Mouse (Mus musculus) natural killer cell, adult 2 months (primary cell): ENCODE data around the gene Ankrd13b.

Experiments
- DNase-seq, 2 experiments: peaks; one replicate each; pipeline ENCODE4 v3.0.0; 2022; ENCODE audit warnings: low spot score in 2 of 2

Ankrd13b gene

DNA sequence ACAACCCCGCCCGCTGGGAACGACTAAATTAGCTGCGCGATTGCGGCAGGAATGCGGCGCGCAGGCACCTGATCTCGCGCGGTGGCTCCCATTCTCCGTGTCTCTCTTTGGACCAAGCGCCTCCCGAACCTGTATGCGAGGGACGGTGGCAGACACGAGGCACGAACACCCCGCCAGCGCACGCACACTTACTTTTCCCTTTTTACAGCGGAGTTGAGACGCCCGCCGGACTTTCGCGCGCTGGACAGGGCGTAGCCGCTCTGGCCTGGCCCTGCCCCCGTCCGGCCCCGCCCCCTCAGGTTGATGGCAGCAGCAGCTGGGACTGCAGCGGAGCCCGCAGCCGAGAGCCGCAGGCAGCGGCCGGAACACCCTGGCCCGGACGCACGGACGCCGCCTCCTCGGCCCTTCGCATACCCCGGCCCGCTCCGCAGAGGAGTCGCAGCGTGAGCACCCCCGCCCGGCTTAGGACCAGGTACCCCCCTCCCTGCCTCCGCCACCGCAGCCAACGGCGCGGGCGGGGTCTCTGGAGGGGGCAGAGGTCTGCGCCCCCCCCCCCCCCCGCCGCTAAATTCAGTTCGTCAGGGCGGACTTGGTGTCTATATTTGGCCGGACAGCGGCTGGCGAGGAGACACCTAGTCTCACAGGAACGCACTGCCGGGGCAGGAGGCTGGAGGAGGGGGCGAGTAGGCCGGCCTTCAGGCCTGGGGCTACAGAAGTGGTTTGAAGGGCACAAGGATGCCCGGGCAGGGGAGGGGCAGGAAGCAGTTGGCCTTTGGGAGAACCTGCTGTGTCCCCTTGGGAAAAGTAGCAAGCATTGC lies 27.0 kb downstream of the Ankrd13b start, which contains the start of gene Coro6:
Gene Coro6 (plus strand): TSS at position 129 of the 818 bp plus-strand sequence.
- peak; percentile 58 to 66 for DNase-seq

DNA sequence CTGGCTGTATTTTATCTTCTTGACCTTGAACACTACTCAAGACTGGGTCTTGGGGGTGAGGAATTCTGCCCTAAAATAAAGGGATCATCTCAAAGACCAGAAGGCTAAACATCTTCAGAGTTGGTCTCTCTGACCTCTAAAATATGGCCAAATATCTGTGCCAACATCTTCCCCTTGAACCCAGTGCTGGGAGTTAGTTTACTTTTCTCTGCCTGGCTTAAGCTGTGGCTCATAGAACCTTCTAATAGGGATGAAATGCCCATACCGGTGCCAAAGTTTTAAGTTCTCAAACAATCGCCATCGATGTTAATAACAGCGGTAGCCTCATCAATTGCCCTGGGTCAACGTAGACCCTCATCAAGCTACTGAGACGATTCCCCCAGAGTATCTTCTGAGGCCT lies 27.6 kb downstream of the Ankrd13b start:
- no peak for DNase-seq

DNA sequence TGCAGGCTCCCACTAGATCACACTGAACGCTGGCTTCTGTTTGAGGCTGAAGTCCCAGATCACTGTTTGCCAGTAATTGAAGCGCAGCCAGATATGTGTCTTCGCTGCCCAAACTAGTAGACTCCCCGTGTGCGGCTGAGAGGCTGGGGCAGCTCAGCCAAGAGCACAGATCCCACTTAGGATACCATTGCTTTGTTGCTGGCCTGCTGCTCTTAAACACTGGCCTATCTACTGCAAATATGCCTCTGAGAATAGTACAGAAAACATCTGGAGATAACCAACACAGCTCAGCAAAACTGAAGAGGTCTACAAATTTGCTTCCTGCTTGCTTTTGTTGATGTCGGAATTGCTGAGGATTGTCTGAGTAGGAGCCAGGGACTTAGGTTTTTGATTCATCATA lies 32.6 kb downstream of the Ankrd13b start:
- no peak for DNase-seq

DNA sequence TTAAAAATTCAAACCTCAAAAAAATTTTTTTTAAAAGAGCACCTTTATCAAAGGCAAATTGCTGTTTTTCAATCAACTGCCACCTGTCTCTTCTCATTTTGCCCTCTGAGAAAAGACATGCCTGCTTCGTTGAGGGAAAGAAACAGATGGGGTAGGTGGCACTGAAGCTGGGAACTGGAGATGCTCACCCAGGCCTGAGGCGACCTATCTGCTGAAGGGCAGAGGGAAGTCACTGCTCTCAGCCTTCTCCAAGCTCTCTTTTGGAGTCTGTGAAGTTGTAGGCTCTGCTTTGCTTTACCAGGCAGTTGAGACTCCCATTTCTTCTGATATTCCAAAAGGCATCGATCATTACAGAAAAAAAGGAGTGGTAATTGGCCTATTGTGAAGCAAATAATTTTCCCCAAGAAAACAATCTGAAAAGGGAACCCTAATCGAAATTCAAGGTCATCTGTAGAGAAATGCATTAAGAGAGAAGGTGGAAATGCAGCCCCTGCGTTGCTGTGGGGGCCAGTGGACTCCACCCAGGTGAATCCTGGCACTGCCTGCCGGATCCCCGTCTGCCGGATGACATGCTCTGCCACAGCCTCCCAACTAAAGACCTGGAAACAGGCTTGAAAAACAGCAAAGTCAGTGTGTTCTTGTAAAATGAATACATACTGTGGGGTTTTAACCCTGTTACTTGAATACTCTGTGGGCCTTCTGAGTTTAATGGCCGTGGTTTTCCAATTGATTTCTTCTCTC lies 33.5 kb downstream of the Ankrd13b start:
- no peak for DNase-seq

DNA sequence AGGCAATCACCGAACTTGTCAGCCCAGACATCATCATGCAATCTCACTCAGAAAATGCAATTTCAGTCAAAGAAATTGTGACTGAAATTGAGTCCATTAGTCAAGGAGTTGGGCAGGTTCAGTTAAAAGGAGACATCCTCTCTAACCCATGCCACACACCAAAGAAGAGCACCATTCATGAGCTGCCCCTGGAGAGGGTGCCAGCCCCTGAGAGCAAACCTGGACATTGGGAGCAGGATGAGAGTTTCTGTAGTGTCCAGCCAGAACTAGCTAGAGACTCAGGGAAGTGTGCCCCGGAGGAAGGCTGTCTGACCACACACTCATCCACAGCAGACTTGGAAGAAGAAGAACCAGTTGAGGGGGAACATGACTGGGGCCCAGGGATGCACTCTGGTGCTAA lies 36.1 kb downstream of the Ankrd13b start:
- no peak for DNase-seq

DNA sequence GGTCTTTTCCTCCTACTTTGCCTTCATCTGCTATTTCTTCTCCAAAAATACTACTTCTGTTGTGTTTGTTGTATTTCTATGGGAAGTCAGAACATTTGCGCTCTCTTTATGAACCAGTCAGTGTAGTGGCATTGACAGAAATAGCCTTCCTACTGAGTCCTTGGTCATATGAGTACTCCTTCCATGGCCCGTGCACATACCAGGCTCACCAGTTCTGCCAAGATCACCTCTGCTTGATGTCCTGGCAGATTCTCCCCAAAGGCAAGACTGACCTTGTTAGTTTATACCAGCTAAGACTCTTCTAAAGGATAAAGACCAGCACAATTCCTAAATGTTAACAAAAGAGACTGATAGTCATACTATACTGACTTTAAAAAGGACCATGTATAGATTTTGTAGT lies 37.8 kb downstream of the Ankrd13b start:
- DNase-seq: no peak

DNA sequence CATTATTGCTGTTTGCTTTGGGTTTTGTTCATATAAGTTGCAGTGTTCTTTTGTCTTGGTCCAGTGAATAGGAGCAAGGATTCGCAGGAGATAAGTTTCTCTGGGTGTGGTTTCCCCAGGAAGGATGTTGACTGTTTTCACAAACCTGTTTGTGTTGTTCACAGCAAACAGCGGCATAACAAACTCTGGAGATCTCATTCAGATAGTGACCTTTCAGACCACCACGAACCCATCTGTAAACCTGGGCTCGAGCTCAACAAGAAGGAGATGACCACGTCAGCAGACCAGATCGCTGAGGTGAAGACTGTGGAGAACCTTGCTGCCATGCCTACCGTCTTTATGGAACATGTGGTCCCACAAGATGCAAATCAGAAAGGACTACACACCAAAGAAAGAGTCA lies 40.3 kb downstream of the Ankrd13b start:
- no peak for DNase-seq

DNA sequence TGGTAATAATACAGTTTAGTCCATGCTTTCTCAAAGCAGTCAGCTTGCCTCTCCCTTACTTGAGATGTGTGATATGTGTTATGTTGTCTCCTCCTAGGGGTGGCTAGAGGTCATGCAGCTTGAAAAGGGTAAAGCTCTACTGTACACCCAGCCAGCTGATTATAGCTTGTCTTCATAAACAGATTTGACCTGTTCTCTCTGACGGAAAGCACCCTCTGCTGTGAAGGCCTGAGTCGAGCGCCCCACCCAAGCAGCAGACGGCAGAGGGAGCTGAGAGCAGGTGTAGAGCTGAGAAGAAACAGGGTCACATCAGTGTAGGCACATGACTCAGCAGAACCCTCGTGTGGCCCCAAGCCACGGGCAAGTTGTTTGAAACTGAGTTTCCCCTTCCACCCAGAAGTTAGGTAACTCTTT lies 42.8 kb downstream of the Ankrd13b start:
- peak; percentile 46 to 55 for DNase-seq

DNA sequence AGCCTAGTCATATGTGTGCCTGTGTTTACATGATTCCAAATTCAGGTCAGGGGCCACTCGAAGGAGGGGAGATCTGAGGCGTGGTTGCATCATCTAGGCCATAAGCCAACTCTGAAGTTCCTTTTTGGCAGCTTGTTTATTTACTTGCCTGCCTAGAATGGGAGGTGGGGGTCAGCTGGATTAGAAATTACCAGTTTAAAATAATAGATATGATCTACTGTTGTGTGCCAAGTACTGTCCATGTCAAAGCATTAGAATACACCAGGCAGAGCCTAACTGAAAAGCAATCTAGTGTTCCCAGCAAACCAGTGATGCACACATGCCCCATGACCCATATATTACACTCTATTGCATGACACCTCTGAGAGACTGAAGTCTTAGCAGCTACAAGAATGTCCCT lies 44.5 kb downstream of the Ankrd13b start:
- DNase-seq: no peak

DNA sequence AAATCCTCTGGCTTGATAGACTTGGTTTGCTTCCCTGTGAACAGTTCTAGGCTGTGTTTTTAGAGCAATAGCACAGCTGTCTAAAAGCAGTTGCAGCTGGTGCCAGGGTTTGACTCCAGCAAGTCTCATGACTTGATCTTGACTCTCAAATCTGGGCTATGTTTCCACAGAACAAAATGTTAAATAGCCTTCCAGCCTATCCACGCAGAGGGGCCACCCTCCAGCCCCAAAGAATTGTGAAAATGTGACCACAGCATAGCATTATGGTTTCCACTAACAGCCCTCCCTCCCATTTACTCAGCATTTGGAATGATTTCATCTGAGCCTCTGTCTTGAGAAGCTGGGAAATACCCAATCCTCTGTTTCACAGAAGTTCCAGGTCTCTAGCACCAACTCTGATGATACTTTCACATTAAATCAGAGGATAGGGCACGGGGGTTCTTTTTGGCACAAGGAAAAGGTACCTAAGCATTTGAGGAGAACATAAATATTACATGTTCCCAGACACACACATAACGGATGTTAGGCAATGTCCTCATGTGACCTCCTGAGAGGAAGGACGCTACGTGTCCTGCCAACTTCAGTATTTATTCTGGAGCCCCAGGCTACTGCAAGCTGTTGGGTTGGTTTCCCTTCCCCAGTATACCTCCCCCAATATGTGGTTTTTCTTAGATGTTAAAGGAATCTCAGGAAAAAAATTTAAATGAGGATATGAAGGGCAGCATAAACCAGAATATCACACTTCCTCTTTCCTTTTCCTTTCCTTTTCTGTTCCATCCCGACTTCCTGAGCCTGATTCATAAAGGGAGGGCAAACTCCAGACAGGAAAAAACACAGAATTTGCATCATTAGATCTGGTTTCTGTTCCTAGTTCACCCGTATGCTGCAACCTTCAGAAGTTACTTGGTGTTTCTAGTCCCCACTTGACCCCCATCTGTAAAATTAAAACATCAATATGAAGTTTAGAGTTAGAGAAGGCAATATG lies 47.0 kb downstream of the Ankrd13b start:
- no peak for DNase-seq

DNA sequence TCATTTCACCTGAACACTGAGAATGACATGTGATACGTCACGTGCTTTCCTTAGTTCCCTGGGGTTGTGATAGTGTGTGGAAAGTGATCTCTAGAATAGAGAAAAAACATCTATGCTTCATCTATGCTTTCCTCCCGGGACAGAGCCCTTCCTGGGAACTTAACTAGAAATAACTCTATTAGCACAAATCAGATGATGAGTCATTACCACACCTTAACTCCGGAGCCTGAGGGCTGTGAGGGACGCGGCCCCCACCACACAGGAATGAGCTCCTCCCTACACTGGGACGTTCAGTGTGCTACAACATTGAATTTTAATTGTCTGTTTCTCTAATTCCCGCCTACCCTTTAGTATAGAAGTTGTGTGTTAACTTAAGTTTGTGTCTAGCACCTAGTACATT lies 48.5 kb downstream of the Ankrd13b start:
- no peak for DNase-seq

DNA sequence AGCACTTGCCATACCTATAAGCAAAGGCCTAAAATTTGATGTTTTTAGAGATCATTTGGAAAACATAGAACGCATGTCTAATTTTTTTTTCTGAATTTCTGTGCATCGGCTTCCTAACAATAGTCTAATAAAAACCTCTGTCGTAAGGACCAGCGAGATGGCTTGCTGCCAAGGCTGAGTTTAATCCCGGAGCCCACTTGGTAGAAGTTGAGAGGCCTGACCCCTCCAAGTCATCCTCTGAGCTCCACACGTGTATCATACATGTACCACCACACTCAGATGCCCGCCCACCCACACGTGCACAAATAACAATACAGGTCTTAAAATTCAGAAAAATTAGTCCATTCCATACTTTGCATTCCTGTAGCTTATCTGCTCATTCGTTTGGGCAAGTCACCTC lies 49.4 kb downstream of the Ankrd13b start:
- DNase-seq: no peak

DNA sequence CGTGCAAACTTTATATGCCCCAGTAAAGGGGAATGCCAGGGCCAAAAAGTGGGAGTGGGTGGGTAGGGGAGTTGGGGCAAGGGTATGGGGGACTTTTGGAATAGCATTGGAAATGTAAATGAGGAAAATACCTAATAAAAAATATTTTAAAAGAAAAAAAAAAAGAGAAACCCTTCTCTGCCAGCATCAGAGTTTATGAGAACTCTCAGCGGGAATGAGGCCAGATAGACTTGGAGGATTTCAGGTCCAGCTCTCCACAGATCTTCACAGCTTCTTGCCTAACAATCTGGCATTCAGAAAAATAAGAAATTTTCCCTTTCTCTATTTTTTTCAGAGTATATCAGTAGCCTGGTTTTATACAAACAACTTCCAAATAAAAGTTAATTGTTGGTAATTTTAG lies 52.5 kb downstream of the Ankrd13b start:
- DNase-seq: no peak

DNA sequence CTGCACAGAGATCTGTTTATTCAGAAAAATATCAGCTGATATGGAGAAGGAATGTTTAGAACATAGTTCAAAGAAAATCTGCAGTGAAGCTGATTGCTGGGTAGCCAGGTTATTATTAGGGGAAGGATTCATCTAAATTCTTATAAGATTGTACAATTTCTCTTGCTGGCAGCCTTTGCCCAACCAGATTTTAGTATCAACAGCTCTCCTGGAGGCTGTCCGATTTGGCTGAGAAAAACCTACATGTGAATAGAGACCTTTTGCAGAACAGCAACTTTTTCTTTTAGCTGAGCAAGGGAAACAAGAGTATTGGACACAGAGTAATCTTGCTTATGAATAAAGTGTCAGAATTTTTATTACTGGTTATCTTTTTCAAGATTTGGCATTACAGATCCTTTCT lies 61.0 kb downstream of the Ankrd13b start:
- no peak for DNase-seq

DNA sequence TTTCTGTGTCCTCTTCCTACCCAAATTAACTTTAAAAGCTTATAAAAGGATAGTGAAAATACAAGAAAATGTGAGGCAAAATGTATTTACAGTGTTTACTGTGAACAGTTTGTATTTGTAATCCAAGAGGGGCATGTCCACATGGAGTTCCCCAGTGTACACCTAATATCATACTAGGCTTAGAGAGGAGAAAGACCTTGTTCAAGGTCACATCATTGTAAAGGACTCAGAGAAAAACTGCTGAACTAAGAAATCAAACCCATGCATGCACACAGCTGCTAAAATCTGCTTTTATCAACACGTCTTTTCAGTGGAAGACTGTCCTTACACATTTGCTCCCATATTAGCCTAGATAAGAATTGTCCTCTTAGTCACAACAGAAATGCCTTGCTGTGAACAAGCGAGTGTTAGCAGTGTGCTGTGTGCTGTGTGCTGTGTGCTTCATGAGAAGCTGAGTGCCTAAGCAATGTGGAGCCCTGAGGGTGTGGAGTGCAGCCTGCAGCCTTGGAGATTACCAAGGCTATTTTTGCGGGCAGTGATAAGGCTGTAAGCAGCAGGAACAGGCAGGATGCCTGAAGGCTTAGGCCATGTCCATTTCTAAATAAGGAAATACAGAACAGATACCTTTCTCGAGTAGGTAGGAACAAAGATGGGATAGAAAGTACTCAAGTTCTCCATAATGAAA lies 66.2 kb downstream of the Ankrd13b start:
- no peak for DNase-seq
